Mouse (Mus musculus): Measurements from ENCODE around the gene Tceanc2. TPM values are rescaled to one million over a fixed set of nuclear protein-coding genes. Genes with fewer than 3 reads are reported as not detected.
"Not testable (repeated sequence)": the region's sequence is repeated elsewhere in the genome, so short reads cannot be mapped to it uniquely, and the experiment has no call there.

The Tceanc2 gene
- total RNA-seq, 2 experiments from 2014 or later, result 17.5 to 19.8 TPM

GRCm38 (mm10) chr4:107135663-107136062, 43.3 kb downstream of the Tceanc2 start:
- intact Hi-C loops (cut with DNase I), result no loop called here

DNA sequence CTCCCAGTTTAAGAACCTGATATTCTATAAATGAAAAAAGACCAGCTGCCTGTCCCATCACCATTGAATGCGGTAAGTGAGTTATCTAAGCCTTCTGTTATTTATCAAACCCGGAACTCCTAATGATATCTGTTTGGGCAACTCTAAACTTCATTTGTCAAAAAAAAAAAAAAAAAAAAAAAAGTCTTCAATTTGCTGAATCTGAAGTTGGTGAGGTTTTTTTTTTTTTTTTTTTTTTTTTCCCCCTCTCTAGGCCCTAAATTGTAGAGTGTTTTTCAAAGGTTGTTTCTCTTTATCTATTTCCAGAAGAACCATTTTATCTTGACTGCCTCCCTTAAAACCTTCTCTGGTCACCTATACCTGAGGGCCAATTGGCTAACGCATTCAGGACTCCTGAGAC, 44.0 kb downstream of the Tceanc2 start:
- intact Hi-C loops (cut with DNase I), result no loop called here
- no peak for DNase-seq (ENCODE audit: low spot score in 2 of 2)

More at GRCm38 (mm10) chr4:107135663-107136062, 43.3 kb downstream of the Tceanc2 start:
- no peak for DNase-seq (ENCODE audit: low spot score in 2 of 2)

DNA sequence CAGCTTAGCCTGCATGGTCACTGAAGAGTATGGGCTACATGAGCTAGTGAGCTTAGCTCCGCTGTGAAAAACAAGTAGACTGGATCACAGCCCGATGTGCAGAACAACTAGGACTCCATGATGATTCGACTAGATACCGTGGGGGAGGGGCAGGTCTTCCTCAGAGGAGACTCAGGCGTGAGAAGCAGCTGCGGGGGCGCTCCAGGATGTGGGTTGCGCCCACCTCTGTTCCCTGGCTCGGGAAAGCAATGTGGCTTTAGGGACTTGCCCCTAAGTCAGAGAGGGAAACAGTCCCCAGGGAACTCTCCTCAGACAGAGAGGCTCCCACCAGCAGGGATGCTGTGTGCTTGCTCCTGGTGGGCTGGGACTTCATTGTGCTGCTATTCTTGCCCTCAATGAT, 48.4 kb downstream of the Tceanc2 start:
- DNase-seq (ENCODE audit: low spot score in 2 of 2), result peak; percentile 44 to 62
- intact Hi-C loops (cut with DNase I), result no loop called here

- intact Hi-C loops (cut with DNase I), result no loop called here
Observed at GRCm38 (mm10) chr4:107129373-107129772, 49.5 kb downstream of the Tceanc2 start.

DNA sequence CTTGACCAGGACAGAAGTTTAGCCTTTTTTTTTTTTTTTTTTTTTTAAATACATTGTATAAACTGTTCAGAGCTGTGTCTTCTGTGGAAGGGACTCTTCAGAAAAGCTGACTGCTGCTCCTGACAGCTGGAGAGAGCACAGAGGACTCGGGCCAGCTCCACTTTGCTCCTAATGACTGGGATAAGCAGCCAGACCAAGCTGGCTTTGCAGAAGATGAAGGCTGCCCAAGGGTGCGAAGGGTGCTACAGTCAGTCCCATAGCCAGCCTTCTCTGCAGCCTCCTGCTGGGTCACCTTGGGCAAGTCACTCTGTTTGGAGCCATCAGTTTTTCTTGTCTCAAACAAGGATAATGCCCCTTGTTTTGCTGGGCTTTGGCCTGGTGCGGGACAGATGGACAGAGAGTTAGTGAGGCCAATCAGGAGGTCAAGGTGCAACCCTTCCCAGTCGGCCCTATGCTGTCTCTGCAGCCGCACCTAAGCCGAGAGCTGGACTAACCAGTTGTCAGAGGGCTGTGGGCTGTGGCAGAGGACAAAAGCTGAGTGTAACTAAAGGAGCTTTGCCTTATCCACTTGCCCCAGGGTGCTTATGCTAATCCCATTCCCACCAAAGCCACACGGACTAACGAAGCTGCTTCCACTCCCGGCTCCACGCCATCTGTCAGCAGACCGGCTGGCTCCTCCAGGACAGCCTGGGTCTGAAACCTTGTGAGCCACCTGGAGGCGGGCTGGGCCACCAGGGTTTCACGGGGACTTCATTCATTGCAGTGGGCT, 50.8 kb downstream of the Tceanc2 start:
- intact Hi-C loops (cut with DNase I), result no loop called here

More at GRCm38 (mm10) chr4:107129373-107129772, 49.5 kb downstream of the Tceanc2 start:
- DNase-seq (ENCODE audit: low spot score in 2 of 2), result no peak

DNA sequence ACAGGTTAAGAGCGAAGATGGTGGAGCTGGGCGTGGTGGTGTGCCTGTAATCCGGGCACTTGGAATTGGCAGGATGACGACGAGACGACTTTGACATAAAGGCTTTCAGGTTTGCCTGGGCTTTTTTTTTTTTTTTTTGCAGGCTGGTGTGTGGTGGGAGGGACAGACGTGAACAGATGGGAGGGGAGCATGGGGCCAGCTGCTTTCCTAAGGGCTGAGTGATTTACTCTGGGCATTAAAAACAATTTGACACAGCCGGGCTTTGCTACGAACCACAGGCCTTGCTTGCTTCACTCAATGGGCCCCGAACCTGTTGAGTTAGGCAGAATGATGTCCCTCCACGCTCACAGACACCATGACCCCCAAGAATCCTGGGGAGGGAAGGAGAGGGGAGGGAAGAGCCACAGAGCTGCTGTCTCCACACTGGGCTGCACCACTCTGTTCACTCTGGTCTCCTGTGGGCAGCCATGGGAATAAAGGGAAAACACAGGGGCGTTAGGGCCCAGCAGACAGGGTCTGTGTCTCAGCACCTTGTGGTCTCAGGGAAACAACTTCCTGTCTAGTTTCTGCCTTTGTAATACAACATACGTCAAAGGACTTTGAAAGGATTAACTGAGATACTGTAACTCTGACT, 51.9 kb downstream of the Tceanc2 start:
- intact Hi-C loops (cut with DNase I), result no loop called here
- no peak for DNase-seq (ENCODE audit: low spot score in 2 of 2)

More for the DNA sequence above, 50.8 kb downstream of the Tceanc2 start:
- no peak for DNase-seq (ENCODE audit: low spot score in 2 of 2)

DNA sequence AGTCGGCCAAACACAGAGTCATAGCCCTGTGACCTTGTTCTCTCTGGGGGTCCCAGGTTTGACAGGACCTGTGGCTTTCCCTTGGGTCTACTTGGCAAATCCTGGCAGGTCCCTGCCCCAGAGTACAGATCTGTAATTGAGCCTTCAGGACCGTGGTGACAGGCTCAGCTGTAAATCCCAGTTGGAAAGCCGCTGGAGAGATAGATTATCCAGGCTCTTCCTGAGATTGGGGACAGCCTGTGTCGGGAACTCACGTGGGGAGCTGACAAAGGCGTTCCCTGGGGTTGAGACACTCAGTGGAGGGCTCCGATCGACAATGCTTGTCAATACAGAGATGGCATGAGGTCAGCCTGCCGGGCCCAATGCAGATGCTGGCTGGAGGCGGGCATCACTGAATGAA, 52.5 kb downstream of the Tceanc2 start:
- intact Hi-C loops (cut with DNase I), result no loop called here
- no peak for DNase-seq (ENCODE audit: low spot score in 2 of 2)

DNA sequence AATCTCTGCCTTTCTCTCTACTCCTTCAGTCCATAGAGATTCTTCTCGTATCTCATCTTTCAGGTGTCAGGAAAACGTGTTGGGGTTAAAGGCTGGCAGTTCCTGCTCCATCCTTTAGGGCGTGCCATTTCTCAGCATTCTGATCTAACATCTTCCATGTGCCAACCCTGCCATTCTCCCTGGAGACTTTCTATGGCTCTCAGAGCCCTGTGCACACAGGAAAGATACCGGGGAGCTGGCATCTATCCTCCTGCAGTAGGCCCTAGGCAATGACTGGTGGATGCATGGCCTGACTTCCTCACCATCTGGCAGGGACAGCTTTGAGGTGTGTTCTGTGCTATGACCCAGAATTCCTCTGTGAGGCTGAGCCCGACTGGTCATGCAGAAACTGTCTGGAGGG, 53.8 kb downstream of the Tceanc2 start:
- intact Hi-C loops (cut with DNase I), result no loop called here
- no peak for DNase-seq (ENCODE audit: low spot score in 2 of 2)

- DNase-seq (ENCODE audit: low spot score in 2 of 2), result peak in 1 of 2 experiments; percentile 64
- intact Hi-C loops (cut with DNase I), result no loop called here
Observed at GRCm38 (mm10) chr4:107124376-107124775, 54.5 kb downstream of the Tceanc2 start.

GRCm38 (mm10) chr4:107121165-107121943, 57.6 kb downstream of the Tceanc2 start:
- no peak for DNase-seq (ENCODE audit: low spot score in 2 of 2)
- intact Hi-C loops (cut with DNase I), result no loop called here

- no peak for DNase-seq (ENCODE audit: low spot score in 2 of 2)
- intact Hi-C loops (cut with DNase I), result no loop called here
Observed at GRCm38 (mm10) chr4:107120676-107121075, 58.2 kb downstream of the Tceanc2 start.

DNA sequence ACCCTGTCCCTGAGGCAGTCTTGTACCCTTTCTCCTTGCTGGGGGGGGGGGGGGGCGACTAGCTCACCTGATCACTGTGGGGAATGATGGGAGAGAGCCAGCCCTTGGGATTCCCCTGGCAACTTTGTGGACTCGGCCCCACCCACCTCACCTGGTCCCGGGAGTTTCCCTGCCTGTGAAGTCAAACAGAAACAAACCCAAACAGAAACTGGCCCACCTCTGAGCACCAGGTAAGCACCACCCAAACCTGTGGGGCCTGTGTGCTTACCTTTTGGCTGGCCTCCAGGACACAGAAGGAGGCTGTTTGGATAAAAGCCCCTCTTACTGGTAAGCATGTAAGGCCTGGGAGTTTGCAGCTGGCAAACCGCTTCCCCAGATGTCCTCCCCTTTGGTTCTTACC, 59.9 kb downstream of the Tceanc2 start:
- no peak for DNase-seq (ENCODE audit: low spot score in 2 of 2)
- intact Hi-C loops (cut with DNase I), result no loop called here

DNA sequence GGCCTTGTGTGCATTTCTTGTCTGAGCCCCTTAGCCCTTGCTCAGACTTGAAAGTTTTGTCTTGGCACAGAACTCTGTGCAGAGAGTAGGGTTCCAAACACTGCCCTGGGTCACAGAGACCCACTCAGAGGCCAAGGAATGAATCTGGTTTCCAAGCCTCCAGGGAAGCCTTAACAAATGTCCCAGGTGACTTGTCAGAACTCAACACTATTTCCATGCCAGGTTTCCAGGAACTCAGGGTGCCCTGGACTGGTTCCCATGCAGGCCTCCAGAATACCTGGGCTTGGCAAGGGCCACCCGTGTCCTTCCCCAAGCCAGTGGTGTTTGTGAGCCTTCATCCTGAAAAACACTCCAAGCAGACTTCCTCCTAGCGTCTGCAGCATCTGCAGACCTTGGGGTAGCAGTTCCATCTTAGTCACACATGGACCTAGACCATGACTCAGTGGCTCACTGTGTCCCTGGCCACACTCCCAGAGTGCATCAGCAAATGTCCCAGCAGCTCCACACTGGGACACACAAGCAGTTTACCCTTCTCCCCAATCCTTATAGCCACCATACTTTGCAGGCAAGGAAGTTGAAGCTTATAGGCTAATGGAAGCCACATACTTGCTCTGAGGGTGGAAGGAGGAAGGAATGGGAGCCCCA, 61.1 kb downstream of the Tceanc2 start:
- intact Hi-C loops (cut with DNase I), result no loop called here
- DNase-seq (ENCODE audit: low spot score in 2 of 2), result no peak

DNA sequence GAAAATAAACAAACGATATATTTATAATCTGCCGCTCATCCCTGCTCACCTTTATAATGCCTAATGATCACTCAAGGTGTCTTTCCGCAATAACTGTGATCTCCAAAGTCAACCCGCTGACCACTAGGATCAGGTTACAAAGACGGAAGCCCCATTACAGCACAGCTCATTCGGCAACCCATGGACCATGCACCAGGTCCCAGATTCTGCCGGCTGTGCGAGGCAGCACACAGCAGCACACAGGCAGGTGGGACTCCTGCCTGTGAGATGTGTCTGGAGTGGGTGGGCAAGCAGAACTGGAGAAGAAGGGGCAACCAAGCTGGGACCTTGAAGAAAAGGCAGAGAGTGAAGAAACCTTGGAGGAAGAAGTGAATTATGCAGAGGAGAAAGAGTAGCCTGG, 64.6 kb downstream of the Tceanc2 start:
- no peak for DNase-seq (ENCODE audit: low spot score in 2 of 2)
- intact Hi-C loops (cut with DNase I), result no loop called here

- intact Hi-C loops (cut with DNase I); DNase-seq (ENCODE audit: low spot score in 2 of 2): not testable (repeated sequence)
Observed at GRCm38 (mm10) chr4:107109181-107109580, 69.7 kb downstream of the Tceanc2 start.

- intact Hi-C loops (cut with DNase I), result no loop called here
- peak; percentile 34 to 37 for DNase-seq (ENCODE audit: low spot score in 2 of 2)
Observed at GRCm38 (mm10) chr4:107108291-107108731, 70.6 kb downstream of the Tceanc2 start.

GRCm38 (mm10) chr4:107106777-107107176, 72.1 kb downstream of the Tceanc2 start:
- DNase-seq (ENCODE audit: low spot score in 2 of 2), result no peak
- intact Hi-C loops (cut with DNase I), result no loop called here

GRCm38 (mm10) chr4:107102220-107102619, 76.7 kb downstream of the Tceanc2 start:
- intact Hi-C loops (cut with DNase I), result no loop called here

GRCm38 (mm10) chr4:107098791-107099525, 80.0 kb downstream of the Tceanc2 start:
- no peak for DNase-seq (ENCODE audit: low spot score in 2 of 2)
- intact Hi-C loops (cut with DNase I), result no loop called here

More at GRCm38 (mm10) chr4:107102220-107102619, 76.7 kb downstream of the Tceanc2 start:
- no peak for DNase-seq (ENCODE audit: low spot score in 2 of 2)
